Mouse (Mus musculus): ENCODE measurements around the gene Casc3. TPM values are rescaled to one million over a fixed set of nuclear protein-coding genes. Genes with fewer than 3 reads are reported as not detected.

The Casc3 gene
- polyA plus RNA-seq, 1 experiment = 22.1 TPM

DNA sequence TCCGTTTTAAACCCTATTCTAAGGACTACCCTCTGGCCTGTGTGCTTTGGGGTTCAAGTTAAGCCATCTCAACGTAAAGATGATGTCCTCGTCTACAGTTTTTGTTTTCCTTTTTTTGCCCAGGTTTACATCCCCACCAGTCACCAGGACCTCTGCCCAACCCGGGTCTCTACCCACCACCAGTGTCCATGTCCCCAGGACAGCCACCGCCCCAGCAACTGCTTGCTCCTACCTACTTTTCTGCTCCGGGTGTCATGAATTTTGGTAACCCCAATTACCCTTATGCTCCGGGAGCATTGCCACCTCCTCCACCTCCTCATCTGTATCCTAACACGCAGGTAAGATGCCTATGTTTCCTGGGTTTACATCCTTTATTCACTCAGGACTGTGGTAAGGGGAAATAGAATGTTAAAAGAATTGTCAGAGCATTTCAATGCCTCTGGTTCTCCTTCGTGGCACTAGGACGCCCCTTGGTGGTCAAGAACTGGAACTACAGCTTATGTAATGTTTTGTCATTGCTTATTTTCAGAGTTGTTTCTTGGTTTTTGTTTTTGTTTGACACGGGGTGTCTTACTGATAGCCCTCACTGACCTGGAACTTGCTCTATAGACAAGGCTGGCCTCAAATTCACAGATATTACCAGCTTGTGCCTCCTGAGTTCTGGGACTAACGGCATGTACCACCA, 24.5 kb downstream of the Casc3 start:
- peaks cover 67% of the 10 kb centered on the region for H3K36me3 ChIP-seq (ENCODE audit: control insufficient read depth, insufficient read depth)
- H3K79me2 ChIP-seq (ENCODE audit: control insufficient read depth, insufficient read depth) = peaks cover 23% of the 10 kb centered on the region
- TF ChIP-seq USF1 (IDR thresholded peaks at IDR 0.05; ENCODE audit: low read depth) = no peak
- no peak for TF ChIP-seq MYOG (IDR thresholded peaks at IDR 0.05; ENCODE audit: control insufficient read depth in 1 of 3, insufficient read depth in 1 of 3, insufficient read length in 2 of 3, low read depth in 2 of 3)
- TF ChIP-seq E2F4 (IDR thresholded peaks at IDR 0.05; ENCODE audit: insufficient read depth) = no peak
- TF ChIP-seq CEBPB (IDR thresholded peaks at IDR 0.05; ENCODE audit: insufficient read depth, poor library complexity, severe bottlenecking) = no peak
- no peak for TF ChIP-seq TCF3 (IDR thresholded peaks at IDR 0.05; ENCODE audit: insufficient read length, low read depth)
- no peak for TF ChIP-seq SRF (IDR thresholded peaks at IDR 0.05; ENCODE audit: control insufficient read depth, insufficient read length, low read depth)
- no peak for TF ChIP-seq MYOD1 (IDR thresholded peaks at IDR 0.05; ENCODE audit: control insufficient read depth in 1 of 3, insufficient read length in 2 of 3, low read depth in 2 of 3)
- TF ChIP-seq TCF12 (IDR thresholded peaks at IDR 0.05; ENCODE audit: insufficient read depth, poor library complexity, severe bottlenecking) = no peak
- TF ChIP-seq MAX (IDR thresholded peaks at IDR 0.05; ENCODE audit: low read depth) = no peak
- TF ChIP-seq REST (IDR thresholded peaks at IDR 0.05; ENCODE audit: insufficient read depth, insufficient read length) = no peak
- no peak for TF ChIP-seq POLR2A (IDR thresholded peaks at IDR 0.05; ENCODE audit: insufficient read length, low read depth)
- H3K4me2 ChIP-seq (ENCODE audit: low read depth) = no peak overlapping the region
- no peak overlapping the region for H3ac ChIP-seq (ENCODE audit: control insufficient read depth, insufficient read length)
- no peak overlapping the region for H3K4me3 ChIP-seq
- H3K27me3 ChIP-seq (ENCODE audit: control insufficient read depth, insufficient read depth, insufficient read length) = no peaks in the 10 kb centered on the region

DNA sequence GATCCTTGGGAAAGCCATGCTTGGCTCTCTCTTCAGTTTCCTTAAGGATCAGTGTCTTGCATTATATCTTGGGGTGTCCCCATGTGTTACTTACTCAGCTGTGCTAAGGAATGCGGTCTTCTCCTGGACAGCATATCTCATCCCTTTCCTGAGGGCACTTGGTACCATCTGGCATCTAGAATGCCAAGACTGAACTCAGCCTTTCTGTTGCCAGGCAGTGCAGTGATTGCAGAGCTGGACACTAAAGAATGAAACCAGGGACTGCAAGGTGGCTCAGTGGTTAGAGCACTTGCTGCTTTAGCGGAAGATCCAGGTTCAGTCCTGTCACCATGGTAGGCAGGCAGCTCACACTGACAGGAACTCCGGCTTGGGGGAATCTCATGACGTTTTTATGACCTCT, 25.2 kb downstream of the Casc3 start:
- TF ChIP-seq REST (IDR thresholded peaks at IDR 0.05; ENCODE audit: insufficient read depth, insufficient read length) (no peak), TCF3 (IDR thresholded peaks at IDR 0.05; ENCODE audit: insufficient read length, low read depth) (no peak), POLR2AphosphoS2 (IDR thresholded peaks at IDR 0.05; ENCODE audit: insufficient read length, low read depth) (no peak), USF1 (IDR thresholded peaks at IDR 0.05; ENCODE audit: low read depth) (no peak), MAX (IDR thresholded peaks at IDR 0.05; ENCODE audit: low read depth) (no peak), MYOG (IDR thresholded peaks at IDR 0.05; ENCODE audit: control insufficient read depth in 1 of 3, insufficient read depth in 1 of 3, insufficient read length in 2 of 3, low read depth in 2 of 3) (no peak), E2F4 (IDR thresholded peaks at IDR 0.05; ENCODE audit: insufficient read depth) (no peak), TCF12 (IDR thresholded peaks at IDR 0.05; ENCODE audit: insufficient read depth, poor library complexity, severe bottlenecking) (no peak), POLR2A (IDR thresholded peaks at IDR 0.05; ENCODE audit: insufficient read length, low read depth) (no peak), MYOD1 (IDR thresholded peaks at IDR 0.05; ENCODE audit: control insufficient read depth in 1 of 3, insufficient read length in 2 of 3, low read depth in 2 of 3) (no peak), SRF (IDR thresholded peaks at IDR 0.05; ENCODE audit: control insufficient read depth, insufficient read length, low read depth) (no peak), CEBPB (IDR thresholded peaks at IDR 0.05; ENCODE audit: insufficient read depth, poor library complexity, severe bottlenecking) (no peak)
- peaks cover 17% of the 10 kb centered on the region for H3K79me2 ChIP-seq (ENCODE audit: control insufficient read depth, insufficient read depth)

DNA sequence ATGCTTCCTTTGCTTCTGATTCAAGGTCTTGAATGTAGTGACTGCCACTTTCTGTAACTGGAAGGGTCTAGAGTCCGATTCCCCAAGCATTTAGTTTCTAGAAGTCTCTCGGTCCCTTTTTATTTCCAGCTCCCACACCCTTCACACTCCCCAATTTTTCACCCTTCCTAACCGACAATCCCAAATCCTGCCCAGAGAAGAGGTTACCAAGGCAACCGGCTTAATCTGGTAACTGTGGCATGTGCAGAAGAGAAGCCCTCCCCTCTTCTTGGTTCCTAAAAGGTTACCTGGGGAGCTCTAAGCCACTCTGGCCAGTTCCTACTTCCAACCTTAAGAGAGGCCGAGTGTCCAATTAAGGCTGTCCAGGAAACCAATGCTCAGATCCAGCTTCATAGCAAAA, 30.6 kb downstream of the Casc3 start:
- H3K36me3 ChIP-seq (ENCODE audit: control insufficient read depth, insufficient read depth) = peaks cover 22% of the 10 kb centered on the region
- H3ac ChIP-seq (ENCODE audit: control insufficient read depth, insufficient read length) = no peak overlapping the region
- TF ChIP-seq E2F4 (IDR thresholded peaks at IDR 0.05; ENCODE audit: insufficient read depth) (no peak), MYOD1 (IDR thresholded peaks at IDR 0.05; ENCODE audit: control insufficient read depth in 1 of 3, insufficient read length in 2 of 3, low read depth in 2 of 3) (no peak), CEBPB (IDR thresholded peaks at IDR 0.05; ENCODE audit: insufficient read depth, poor library complexity, severe bottlenecking) (no peak), MYOG (IDR thresholded peaks at IDR 0.05; ENCODE audit: control insufficient read depth in 1 of 3, insufficient read depth in 1 of 3, insufficient read length in 2 of 3, low read depth in 2 of 3) (no peak), POLR2A (IDR thresholded peaks at IDR 0.05; ENCODE audit: insufficient read length, low read depth) (no peak)
- H3K4me2 ChIP-seq (ENCODE audit: low read depth) = no peak overlapping the region
- H3K27me3 ChIP-seq (ENCODE audit: control insufficient read depth, insufficient read depth, insufficient read length) = no peaks in the 10 kb centered on the region
- no peaks in the 10 kb centered on the region for H3K79me2 ChIP-seq (ENCODE audit: control insufficient read depth, insufficient read depth)
- H3K4me3 ChIP-seq = no peak overlapping the region

More for the DNA sequence above, 25.2 kb downstream of the Casc3 start:
- H3K36me3 ChIP-seq (ENCODE audit: control insufficient read depth, insufficient read depth) = peaks cover 61% of the 10 kb centered on the region
- H3K4me3 ChIP-seq = no peak overlapping the region
- H3ac ChIP-seq (ENCODE audit: control insufficient read depth, insufficient read length) = no peak overlapping the region
- H3K27me3 ChIP-seq (ENCODE audit: control insufficient read depth, insufficient read depth, insufficient read length) = no peaks in the 10 kb centered on the region
- H3K4me2 ChIP-seq (ENCODE audit: low read depth) = no peak overlapping the region

DNA sequence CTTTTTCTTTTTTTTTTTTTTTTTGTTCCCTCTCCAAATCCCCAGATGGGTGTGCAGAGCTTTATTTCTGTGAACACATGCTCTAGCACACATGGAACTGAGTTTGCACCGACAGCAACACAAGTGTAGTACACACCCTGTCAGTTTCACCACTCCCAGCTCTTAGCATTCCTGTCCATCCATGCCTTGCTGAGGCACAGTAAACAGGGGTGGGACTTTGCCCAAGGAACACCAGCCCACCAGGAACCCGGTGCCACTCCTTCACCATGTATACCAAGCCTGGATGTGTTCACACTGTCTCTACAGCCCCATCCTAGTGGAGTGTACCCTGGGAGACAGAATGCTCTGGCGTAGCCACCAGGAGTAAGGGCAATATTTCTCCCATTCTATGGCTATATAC, 31.0 kb downstream of the Casc3 start:
- Histone ChIP-seq H3K36me3 (ENCODE audit: control insufficient read depth, insufficient read depth) (peaks cover 22% of the 10 kb centered on the region), H3K4me3 (no peak overlapping the region), H3K79me2 (ENCODE audit: control insufficient read depth, insufficient read depth) (no peaks in the 10 kb centered on the region), H3K27me3 (ENCODE audit: control insufficient read depth, insufficient read depth, insufficient read length) (no peaks in the 10 kb centered on the region), H3K4me2 (ENCODE audit: low read depth) (no peak overlapping the region), H3ac (ENCODE audit: control insufficient read depth, insufficient read length) (no peak overlapping the region)
- TF ChIP-seq CEBPB (IDR thresholded peaks at IDR 0.05; ENCODE audit: insufficient read depth, poor library complexity, severe bottlenecking) (no peak), POLR2AphosphoS2 (IDR thresholded peaks at IDR 0.05; ENCODE audit: insufficient read length, low read depth) (peak; percentile 34), REST (IDR thresholded peaks at IDR 0.05; ENCODE audit: insufficient read depth, insufficient read length) (no peak), USF1 (IDR thresholded peaks at IDR 0.05; ENCODE audit: low read depth) (no peak)

DNA sequence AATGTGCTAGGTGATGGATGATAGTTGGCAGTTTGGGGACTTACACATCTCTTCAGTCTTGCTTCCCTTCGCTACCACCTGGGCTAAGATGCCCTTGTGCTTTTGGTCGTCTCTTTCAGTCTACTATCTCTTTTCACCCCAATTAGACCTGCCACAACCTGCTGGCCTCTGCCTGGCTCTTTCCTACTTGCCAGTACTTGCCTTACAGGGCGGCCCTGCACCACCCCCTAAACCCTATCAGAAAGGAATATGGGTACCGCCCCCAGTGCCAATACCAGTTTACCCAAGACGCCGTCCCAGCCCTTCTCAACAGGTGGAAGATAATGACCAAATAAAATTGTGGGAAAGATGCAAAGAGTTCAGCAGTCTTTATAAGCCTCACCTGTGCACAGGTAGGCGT, 31.4 kb downstream of the Casc3 start:
- TF ChIP-seq POLR2AphosphoS2 (IDR thresholded peaks at IDR 0.05; ENCODE audit: insufficient read length, low read depth) = no peak
- no peak for TF ChIP-seq REST (IDR thresholded peaks at IDR 0.05; ENCODE audit: insufficient read depth, insufficient read length)
- no peak for TF ChIP-seq SRF (IDR thresholded peaks at IDR 0.05; ENCODE audit: control insufficient read depth, insufficient read length, low read depth)
- peak overlapping the region; percentile 67 for H3ac ChIP-seq (ENCODE audit: control insufficient read depth, insufficient read length)
- no peaks in the 10 kb centered on the region for H3K79me2 ChIP-seq (ENCODE audit: control insufficient read depth, insufficient read depth)
- H3K27me3 ChIP-seq (ENCODE audit: control insufficient read depth, insufficient read depth, insufficient read length) = no peaks in the 10 kb centered on the region
- H3K36me3 ChIP-seq (ENCODE audit: control insufficient read depth, insufficient read depth) = peaks cover 22% of the 10 kb centered on the region
- H3K4me3 ChIP-seq = peak overlapping the region; percentile 18
- peak overlapping the region; percentile 76 for H3K4me2 ChIP-seq (ENCODE audit: low read depth)
